Mouse (Mus musculus) urinary bladder, postnatal 36 days (tissue): ENCODE measurements around the gene Rab11fip3.

ENCODE experiments used
- DNase-seq, 2 experiments: peaks; one replicate each; pipeline ENCODE4 v3.0.0; 2022; ENCODE audit warnings: low spot score in 2 of 2, mixed read lengths in 1 of 2

Rab11fip3 gene

GRCm38 (mm10) chr17:26087059-26087564 lies 17.8 kb upstream of the Rab11fip3 start:
- no peak for DNase-seq

GRCm38 (mm10) chr17:26080867-26081266 lies 11.5 kb upstream of the Rab11fip3 start:
- DNase-seq: no peak

- DNase-seq: no peak
These were observed 9.5 kb upstream of the Rab11fip3 start for GRCm38 (mm10) chr17:26078851-26079250.

- no peak for DNase-seq
These were observed 5.9 kb upstream of the Rab11fip3 start for GRCm38 (mm10) chr17:26075246-26075645.

GRCm38 (mm10) chr17:26070136-26070535 lies 781 bp upstream of the Rab11fip3 start:
- no peak for DNase-seq

GRCm38 (mm10) chr17:26068024-26068830 lies 1.1 kb downstream of the Rab11fip3 start:
- DNase-seq: no peak

GRCm38 (mm10) chr17:26066488-26067020 lies 2.8 kb downstream of the Rab11fip3 start:
- DNase-seq: no peak

GRCm38 (mm10) chr17:26064916-26065315 lies 4.4 kb downstream of the Rab11fip3 start:
- no peak for DNase-seq

GRCm38 (mm10) chr17:26057787-26058567 lies 11.4 kb downstream of the Rab11fip3 start:
- no peak for DNase-seq

- no peak for DNase-seq
These were observed 12.1 kb downstream of the Rab11fip3 start for GRCm38 (mm10) chr17:26057278-26057677.

GRCm38 (mm10) chr17:26055164-26055563 lies 14.2 kb downstream of the Rab11fip3 start:
- no peak for DNase-seq

GRCm38 (mm10) chr17:26054133-26054845 lies 15.1 kb downstream of the Rab11fip3 start:
- no peak for DNase-seq

- no peak for DNase-seq
These were observed 16.6 kb downstream of the Rab11fip3 start for GRCm38 (mm10) chr17:26052706-26053105.

GRCm38 (mm10) chr17:26052074-26052473 lies 17.3 kb downstream of the Rab11fip3 start:
- no peak for DNase-seq

- no peak for DNase-seq
These were observed 21.2 kb downstream of the Rab11fip3 start for GRCm38 (mm10) chr17:26048118-26048517.

- DNase-seq: no peak
These were observed 22.9 kb downstream of the Rab11fip3 start for GRCm38 (mm10) chr17:26046253-26046997.

GRCm38 (mm10) chr17:26045285-26045684 lies 24.1 kb downstream of the Rab11fip3 start:
- DNase-seq: no peak

GRCm38 (mm10) chr17:26043249-26043636 lies 26.1 kb downstream of the Rab11fip3 start:
- DNase-seq: peak in 1 of 2 experiments; percentile 58

- DNase-seq: no peak
These were observed 26.6 kb downstream of the Rab11fip3 start for GRCm38 (mm10) chr17:26042599-26043248.

GRCm38 (mm10) chr17:26041111-26041802 lies 28.1 kb downstream of the Rab11fip3 start:
- DNase-seq: peak; percentile 14 to 37
